Mouse (Mus musculus) embryo, embryonic 10.5 days (tissue): Measurements from ENCODE around the gene Ufl1.
"Not testable (repeated sequence)": the region's sequence is repeated elsewhere in the genome, so short reads cannot be mapped to it uniquely, and the experiment has no call there.

Experiments used
- DNase-seq: peaks from one replicate; pipeline ENCODE4 v3.0.0-alpha.2; 2015; ENCODE audit warnings: low spot score

Ufl1 gene

GRCm38 (mm10) chr4:25281671-25282038, at the start of gene Ufl1:
Ufl1 (minus strand) TSS chr4:25281821.
- peak; percentile 94 for DNase-seq

- no peak for DNase-seq
Observed at GRCm38 (mm10) chr4:25325684-25326220, 44.1 kb upstream of the Ufl1 start.

- DNase-seq, result no peak
Observed at GRCm38 (mm10) chr4:25322631-25323178, 41.1 kb upstream of the Ufl1 start.

DNA sequence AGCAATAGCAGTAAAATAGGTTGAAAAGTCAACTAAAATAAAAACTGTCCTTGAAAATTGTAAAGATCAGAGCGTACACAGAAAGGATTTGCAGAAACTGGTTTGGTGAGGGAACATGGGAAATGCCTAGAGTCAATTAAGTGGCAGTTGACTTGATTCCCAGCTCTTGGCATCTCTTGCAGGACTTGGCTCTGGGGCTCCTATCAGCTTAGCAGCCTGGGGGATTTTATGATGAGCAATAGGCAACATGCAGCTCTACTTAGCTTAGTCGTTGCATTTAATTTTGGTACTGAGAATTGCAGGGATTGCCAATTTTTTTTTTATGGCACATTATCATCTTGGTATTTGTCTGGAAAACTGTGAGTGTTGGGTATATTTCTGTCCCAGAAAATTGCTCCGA, 32.1 kb upstream of the Ufl1 start:
- no peak for DNase-seq

GRCm38 (mm10) chr4:25285002-25285401, 3.4 kb upstream of the Ufl1 start:
- DNase-seq, result not testable (repeated sequence)

DNA sequence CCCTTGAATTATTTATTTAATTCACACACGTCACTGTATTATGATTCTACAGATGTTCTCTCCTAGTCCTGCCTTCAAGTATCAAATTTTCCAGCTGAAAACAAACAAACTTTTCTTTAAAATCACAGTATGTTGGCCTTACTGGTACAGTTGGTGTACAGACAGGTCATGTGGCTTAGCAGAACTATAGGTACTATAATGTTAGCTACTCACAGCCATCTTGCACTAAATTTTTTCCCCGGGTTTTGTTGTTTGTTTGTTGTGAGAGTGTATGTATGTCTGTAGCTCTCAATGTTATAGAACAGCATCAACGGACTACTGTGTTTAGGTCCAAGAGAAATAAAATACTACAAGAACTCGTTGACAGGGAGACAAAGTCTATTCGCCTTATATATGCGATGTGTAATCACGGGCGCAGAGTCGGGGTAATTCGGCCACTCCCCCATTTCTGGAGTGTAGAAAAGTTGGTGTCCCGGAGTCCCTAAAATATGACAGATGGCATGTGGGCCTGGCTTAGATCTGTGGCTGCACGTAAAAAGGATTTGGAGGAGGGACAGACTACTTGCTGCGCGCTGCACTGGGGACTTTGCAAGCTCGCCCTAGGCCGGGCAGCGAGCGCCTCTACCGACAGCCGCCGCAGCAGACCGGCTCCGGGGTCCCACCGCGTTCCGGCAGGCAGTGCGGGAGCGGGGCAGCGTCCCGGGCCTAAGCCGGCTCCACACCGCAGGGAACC, 517 bp downstream of the Ufl1 start:
- DNase-seq, result peak; percentile 68

DNA sequence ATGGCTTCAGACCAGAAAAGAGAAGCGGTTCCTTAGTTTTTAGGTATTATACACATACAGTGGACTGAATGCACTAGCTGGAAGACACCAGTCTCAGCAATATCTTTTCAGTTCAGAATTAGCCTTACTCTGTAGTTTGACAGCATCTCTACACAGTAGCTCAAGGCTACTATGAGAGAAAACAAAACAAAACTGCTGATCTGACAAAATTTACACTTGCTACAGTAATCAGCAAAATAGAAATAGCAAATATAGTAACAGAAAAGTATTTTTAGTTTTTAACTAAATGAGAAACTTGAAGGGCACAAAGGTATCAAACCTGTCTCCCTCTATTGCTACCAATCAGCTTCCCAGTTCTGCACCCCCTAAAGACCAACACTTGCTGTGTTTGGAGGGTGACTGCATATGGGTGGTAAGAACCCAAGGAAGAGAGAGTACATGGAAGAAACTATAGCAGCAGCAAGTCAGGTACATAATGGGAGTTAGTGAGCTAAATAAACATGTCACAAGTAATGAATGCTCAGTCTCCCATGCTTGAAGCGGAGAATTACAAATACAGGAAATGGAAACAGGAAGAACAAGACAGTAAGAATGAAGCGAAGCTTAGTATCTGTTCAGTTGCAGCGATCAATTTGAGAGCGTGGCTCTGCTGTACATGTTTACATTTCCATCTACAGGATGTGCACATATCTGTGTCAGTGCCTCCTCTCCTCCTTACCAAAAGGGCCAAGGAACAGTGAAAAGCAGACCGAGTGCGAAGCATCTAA, 8.6 kb downstream of the Ufl1 start:
- DNase-seq, result no peak

- DNase-seq, result no peak
Observed at GRCm38 (mm10) chr4:25271926-25272325, 9.7 kb downstream of the Ufl1 start.

DNA sequence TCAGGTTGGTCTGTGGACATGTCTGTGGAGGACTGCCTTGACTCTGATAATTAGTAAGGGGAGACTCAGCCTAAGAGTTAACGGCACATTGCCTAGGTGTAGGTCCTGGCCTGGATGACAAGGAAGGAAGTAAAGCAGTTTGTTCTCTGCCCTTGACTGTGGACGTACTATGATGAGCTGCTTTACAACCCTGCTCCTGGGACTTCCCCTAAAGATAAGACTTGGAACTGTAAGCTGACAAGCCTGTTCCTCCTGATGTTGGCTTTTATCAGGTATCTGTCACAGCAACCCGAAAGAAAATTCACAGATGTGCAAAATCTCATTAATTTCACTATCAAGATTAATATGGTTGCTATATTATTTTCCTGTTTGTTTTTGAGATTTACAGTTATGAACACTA, 14.5 kb downstream of the Ufl1 start:
- no peak for DNase-seq

DNA sequence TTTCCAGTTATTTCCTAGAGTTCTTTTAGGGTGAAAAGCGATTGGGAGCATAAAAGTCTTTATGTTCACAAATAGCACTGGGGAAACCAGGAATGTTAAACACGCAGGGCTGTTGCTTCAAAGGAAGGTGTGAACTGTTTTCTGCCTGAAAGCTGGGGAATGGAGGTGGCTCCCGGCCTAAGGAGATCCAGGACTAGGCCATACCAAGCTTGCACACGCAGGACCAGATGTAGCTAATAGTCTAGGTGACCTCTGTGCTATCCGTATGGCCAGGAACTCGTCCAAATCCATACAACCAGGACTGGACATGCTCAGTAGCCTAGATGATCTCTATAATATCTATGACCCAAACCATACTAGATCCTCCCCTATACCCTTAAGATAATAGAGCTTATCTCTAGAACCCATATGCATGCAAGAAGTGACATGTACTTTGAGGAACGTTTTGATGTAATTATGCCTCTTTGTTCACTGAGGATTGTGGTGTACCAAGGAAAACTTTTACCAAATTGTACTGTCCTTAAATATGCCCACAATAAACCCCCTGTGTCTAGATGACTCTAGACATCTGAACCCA, 23.7 kb downstream of the Ufl1 start:
- no peak for DNase-seq

DNA sequence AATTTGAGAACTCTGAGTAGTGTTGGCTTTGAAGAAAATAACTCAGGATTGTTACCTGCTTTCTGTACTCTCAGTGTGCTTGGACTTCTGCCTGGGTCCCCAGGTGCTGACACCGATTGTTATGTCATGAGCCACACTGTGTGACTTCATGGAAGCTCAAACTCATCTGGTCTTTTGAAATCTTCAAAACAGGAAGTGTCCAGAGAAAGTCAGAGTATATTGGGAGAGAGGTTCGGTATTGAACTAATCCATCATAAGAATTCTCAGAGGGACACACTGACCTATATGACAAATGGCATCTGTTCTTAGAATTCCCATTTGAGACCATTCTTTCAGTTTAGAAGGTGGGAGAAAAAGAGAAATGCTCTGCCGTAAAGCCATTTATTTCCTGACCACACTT, 38.8 kb downstream of the Ufl1 start, which contains the start of gene Fhl5:
Gene Fhl5, minus strand, starts transcription at position 101 of the 400 bp plus-strand sequence.
- DNase-seq, result no peak

DNA sequence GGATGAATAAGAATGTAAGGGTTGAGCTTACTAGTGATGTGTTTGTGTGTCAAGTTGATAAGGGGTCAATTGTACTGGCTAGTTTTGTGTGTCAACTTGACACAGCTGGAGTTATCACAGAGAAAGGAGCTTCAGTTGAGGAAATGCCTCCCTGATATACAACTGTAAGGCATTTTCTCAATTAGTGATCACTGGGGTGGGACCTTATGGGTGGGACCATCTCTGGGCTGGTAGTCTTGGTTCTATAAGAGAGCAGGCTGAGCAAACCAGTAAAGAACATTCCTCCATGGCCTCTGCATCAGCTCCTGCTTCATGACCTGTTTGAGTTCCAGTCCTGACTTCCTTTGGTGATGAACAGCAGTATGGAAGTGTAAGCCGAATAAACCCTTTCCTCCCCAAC, 46.0 kb downstream of the Ufl1 start:
- DNase-seq, result not testable (repeated sequence)

DNA sequence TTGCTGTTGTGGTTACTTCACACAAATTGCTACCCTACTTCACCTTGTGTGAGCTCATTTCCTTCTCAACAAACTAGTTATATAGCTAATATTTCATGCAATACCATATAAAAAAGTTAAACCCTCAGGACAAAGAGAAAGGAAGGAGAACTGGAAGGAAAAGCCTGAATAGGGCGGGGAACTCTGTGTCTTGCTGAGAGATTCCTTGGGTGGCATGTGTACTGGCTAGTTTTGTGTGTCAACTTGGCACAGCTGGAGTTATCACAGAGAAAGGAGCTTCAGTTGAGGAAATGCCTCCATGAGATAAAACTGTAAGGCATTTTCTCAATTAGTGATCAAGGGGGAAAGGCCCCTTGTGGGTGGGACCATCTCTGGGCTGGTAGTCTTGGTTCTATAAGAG, 47.9 kb downstream of the Ufl1 start:
- DNase-seq, result not testable (repeated sequence)

GRCm38 (mm10) chr4:25232546-25232945, 49.1 kb downstream of the Ufl1 start:
- DNase-seq, result no peak

DNA sequence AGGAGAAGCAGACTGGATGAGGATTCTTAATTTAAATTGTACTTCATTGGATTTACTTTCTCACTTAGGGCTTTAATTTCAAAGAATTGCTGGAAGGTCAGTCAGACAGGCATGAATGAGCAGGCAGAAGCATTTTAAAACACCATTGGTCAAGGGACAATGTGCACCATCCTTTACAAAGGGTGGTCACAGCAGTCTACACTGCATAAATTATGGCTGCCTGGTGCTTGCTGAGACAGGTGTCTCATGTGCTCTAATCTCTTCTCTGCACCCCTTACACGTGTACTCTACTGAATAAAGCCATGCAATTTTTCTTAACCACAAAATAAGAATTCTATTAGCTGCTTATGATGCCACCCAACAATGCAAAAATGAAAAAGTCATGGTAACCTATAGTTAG, 54.1 kb downstream of the Ufl1 start:
- no peak for DNase-seq

DNA sequence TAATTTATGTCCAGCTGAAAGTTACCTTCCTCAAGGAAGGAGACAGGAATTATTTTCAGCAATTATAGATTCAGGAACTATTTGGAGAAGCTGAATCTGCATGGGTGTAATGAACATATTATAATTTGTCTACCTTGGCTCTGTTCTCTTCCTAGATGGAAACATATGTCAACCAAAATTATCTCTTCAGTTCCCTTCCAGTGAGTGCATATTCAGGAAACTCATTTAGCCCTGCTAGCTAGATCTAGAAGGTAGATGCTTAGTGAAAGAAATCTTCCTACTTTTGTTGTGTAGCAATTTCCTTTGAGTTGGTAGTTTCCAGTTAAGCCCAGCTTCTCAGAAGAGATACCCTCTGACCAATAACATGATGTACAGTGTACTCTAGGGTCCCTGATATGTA, 59.7 kb downstream of the Ufl1 start:
- DNase-seq, result no peak

GRCm38 (mm10) chr4:25213451-25213850, 68.2 kb downstream of the Ufl1 start:
- no peak for DNase-seq

GRCm38 (mm10) chr4:25206166-25206565, 75.5 kb downstream of the Ufl1 start:
- DNase-seq, result no peak
